Mouse (Mus musculus): ENCODE measurements around the gene Macf1.

DNA sequence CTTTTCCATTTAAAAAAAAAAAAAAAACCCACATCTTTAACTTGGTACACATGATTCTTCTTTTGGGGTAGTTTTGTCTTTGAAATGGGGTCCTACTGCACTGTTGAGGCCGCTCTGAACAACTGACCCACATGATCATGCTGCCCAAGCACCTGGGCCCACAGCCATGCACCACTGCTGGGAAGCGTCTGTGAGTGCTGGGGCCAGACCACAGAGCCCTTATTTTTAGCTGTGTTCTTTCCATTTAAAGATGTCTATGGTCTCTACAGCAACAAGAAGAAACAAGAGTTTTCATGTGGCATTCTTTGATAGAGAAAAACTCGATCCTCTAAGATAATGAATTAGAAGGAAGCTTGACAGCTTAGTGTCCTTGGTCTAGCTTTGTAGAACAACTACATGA, 135.8 kb downstream of the Macf1 start:
- TF ChIP-seq CTCF (conservative IDR thresholded peaks at IDR 0.05; ENCODE audit: insufficient read depth, insufficient read length, low read depth, low read length) (no peak), POLR2A (IDR thresholded peaks at IDR 0.05; ENCODE audit: low read depth, low read length) (no peak)
